Mouse (Mus musculus): ENCODE measurements around the gene Ripor3. TPM values are rescaled to one million over a fixed set of nuclear protein-coding genes. Genes with fewer than 3 reads are reported as not detected.

Gene Ripor3
- total and polyA plus RNA-seq, 2 experiments from 2014 or later: 0.45 to 1.0 TPM

DNA sequence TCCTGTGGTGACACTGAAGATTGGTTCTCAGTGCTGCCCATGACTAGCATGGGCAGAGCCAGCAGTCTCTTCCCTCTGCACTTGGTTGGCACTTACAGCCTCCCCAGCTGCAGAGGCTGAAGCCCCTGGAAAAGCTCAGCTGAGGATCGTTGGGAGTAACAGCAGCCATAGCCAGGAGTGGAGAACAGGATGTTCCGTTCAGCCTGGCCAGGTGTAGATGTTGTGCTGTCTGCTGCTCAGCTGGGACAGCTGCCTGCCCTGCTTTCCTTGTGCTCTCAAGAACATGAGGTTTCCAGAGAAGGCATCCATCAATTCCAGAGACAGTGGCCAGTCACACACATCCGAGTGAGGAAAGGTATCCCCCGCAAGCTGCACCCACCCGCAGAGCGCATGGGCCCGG, 41.9 kb downstream of the Ripor3 start:
- no peak for ATAC-seq
- TF ChIP-seq CTCF (IDR thresholded peaks at IDR 0.05; ENCODE audit: low read depth): no peak
- Histone ChIP-seq H3K9ac (replicated peaks; ENCODE audit: low read length) (no peak overlapping the region), H3K27me3 (ENCODE audit: insufficient read depth, low read length) (no peaks in the 10 kb centered on the region), H3K4me2 (ENCODE audit: low read depth, low read length) (no peak overlapping the region), H3K36me3 (ENCODE audit: insufficient read depth, low read length) (peaks cover 57% of the 10 kb centered on the region), H3K4me3 (ENCODE audit: low read length) (no peak overlapping the region), H3K4me1 (ENCODE audit: insufficient read depth, low read length) (no peaks in the 10 kb centered on the region), H3K9me3 (ENCODE audit: low read length) (no peaks in the 10 kb centered on the region), H3K27ac (no peak overlapping the region)
- no peak for DNase-seq (ENCODE audit: low spot score)
- WGBS: 96% methylated on average over 7 of the region's 7 CpGs

DNA sequence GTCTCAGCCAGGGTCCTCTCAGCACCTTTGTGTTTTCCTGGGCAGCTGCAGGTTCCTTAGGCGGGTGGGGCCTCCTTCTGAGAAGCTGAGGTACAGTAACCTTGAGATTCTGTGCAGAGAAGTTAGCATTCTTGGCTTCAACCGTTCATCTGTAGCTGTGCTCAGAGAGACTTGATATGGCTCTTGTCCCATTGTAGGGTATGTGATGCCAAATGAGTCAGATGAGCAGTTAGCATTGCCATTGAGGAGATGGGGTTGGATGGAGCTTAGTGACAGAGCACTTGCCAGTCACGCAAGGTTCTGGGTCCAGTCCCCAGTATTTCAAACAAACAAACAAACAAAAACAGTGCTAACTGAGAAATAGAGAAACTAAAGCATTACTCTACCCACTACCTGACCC, 44.5 kb downstream of the Ripor3 start:
- no peak for TF ChIP-seq CTCF (IDR thresholded peaks at IDR 0.05; ENCODE audit: low read depth)
- ATAC-seq: no peak
- 92% methylated on average over 3 of the region's 3 CpGs for WGBS

DNA sequence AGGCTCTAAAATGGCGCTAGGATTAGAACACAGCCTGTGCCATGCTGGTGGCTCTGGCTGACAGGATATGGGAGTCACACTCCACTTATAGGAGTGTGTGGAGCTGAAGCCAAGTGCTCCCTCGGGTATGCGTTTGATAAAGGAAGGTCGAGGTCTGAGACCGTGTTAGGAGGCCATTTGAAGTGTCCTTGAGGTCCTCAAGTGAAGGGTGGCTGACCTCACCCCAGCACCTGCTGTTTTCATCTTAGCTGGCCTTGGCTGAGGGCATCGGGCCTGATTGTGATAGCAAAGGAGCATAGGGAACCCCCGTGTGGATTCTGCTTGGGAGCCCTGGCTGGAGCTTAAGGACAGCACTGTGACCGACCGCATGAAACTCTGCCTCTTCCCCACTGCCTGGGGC, 46.1 kb downstream of the Ripor3 start:
- Histone ChIP-seq H3K4me2 (ENCODE audit: low read depth, low read length) (no peak overlapping the region), H3K9me3 (ENCODE audit: low read length) (no peaks in the 10 kb centered on the region), H3K9ac (replicated peaks; ENCODE audit: low read length) (no peak overlapping the region), H3K27me3 (ENCODE audit: insufficient read depth, low read length) (no peaks in the 10 kb centered on the region), H3K36me3 (ENCODE audit: insufficient read depth, low read length) (peaks cover 38% of the 10 kb centered on the region), H3K27ac (no peak overlapping the region), H3K4me1 (ENCODE audit: insufficient read depth, low read length) (no peaks in the 10 kb centered on the region; the same call in 1 of the 2 replicates), H3K4me3 (ENCODE audit: low read length) (no peak overlapping the region)
- DNase-seq (ENCODE audit: low spot score) (no peak), ATAC-seq (no peak)
- no peak for TF ChIP-seq CTCF (IDR thresholded peaks at IDR 0.05; ENCODE audit: low read depth)
- WGBS: 96% methylated on average over 9 of the region's 9 CpGs

More for the DNA sequence above, 44.5 kb downstream of the Ripor3 start:
- Histone ChIP-seq H3K27me3 (ENCODE audit: insufficient read depth, low read length) (no peaks in the 10 kb centered on the region), H3K9me3 (ENCODE audit: low read length) (no peaks in the 10 kb centered on the region), H3K27ac (no peak overlapping the region), H3K36me3 (ENCODE audit: insufficient read depth, low read length) (peaks cover 38% of the 10 kb centered on the region), H3K4me3 (ENCODE audit: low read length) (no peak overlapping the region), H3K4me1 (ENCODE audit: insufficient read depth, low read length) (no peaks in the 10 kb centered on the region), H3K9ac (replicated peaks; ENCODE audit: low read length) (no peak overlapping the region; the same call in 1 of the 2 replicates), H3K4me2 (ENCODE audit: low read depth, low read length) (no peak overlapping the region)
- DNase-seq (ENCODE audit: low spot score): no peak

DNA sequence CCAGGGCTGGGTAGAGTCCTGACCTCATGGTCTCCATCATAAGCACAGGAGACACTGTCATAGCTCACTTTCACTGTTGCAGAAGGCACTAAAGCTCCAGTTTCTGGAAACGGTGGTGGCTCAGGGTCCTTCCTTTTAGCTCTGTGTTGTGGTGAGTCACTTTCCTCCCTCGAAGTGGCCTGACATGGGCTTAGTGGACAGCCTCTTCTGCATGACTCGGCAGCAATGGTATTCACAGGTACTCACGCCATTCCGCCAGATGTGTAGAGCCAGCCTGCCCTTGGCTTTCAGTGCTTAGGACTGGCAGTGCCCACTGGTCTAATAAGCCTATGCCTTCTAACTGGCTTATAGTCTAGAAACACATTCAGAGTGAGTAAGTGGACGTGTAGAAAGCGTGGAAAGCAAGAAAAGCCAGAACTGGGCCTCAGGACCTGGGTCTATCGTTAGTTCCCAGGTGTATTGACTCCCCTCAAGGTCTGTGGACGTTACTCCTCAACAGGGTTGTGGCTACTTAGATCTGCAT, 46.6 kb downstream of the Ripor3 start:
- H3K27me3 ChIP-seq (ENCODE audit: insufficient read depth, low read length): no peaks in the 10 kb centered on the region
- H3K4me1 ChIP-seq (ENCODE audit: insufficient read depth, low read length): no peaks in the 10 kb centered on the region; the same call in 1 of the 2 replicates
- 92% methylated on average over 9 of the region's 9 CpGs for WGBS
- no peak overlapping the region for H3K4me3 ChIP-seq (ENCODE audit: low read length)
- peaks cover 38% of the 10 kb centered on the region for H3K36me3 ChIP-seq (ENCODE audit: insufficient read depth, low read length)
- ATAC-seq (no peak), DNase-seq (ENCODE audit: low spot score) (no peak)
- no peak overlapping the region for H3K9ac ChIP-seq (replicated peaks; ENCODE audit: low read length)
- no peak overlapping the region for H3K4me2 ChIP-seq (ENCODE audit: low read depth, low read length)
- no peak overlapping the region for H3K27ac ChIP-seq
- H3K9me3 ChIP-seq (ENCODE audit: low read length): no peaks in the 10 kb centered on the region
- TF ChIP-seq CTCF (IDR thresholded peaks at IDR 0.05; ENCODE audit: low read depth): no peak

DNA sequence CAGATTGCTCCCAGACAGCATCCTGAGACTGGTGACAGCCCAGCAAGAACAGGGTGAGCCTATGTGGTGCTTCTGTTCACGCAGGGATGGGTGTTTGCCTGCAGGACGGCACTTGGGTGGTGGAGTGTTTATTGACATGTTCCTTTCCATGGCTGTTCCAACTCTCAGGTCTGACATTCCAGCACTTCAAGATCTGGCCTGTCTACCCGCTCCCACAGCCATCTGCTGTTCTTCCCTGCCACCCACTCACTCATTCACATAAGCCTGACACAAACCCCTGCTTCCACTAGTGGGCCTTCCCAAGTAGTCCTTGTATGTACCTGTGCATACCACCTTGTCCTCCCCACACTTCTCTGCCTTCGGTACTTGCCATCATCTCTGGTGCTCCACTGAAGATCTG, 47.2 kb downstream of the Ripor3 start:
- TF ChIP-seq CTCF (IDR thresholded peaks at IDR 0.05; ENCODE audit: low read depth): no peak
- peaks cover 38% of the 10 kb centered on the region for H3K36me3 ChIP-seq (ENCODE audit: insufficient read depth, low read length)
- WGBS: 87% methylated on average over 4 of the region's 4 CpGs

DNA sequence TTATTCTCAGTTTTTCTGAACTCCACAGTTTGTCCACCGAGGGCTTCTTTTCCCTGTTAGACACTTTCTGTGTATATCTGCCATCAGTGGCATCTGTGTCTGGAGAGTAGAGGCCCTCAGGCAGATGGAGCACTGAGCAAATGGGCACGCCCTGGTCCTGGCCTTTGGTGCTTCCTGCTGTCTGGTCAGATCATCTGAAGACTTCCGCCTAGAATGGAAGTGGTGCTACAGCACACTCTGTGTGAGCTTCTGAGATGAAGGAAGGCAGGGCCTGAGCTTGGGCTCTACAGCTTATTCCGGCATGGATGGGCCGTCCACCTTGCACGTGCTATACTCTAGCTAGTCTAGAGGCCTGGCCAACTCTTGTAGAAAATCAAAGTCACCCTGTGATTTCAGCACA, 48.1 kb downstream of the Ripor3 start:
- H3K4me2 ChIP-seq (ENCODE audit: low read depth, low read length): no peak overlapping the region
- peaks cover 33% of the 10 kb centered on the region for H3K36me3 ChIP-seq (ENCODE audit: insufficient read depth, low read length)
- no peak overlapping the region for H3K27ac ChIP-seq
- no peak overlapping the region for H3K9ac ChIP-seq (replicated peaks; ENCODE audit: low read length)
- 86% methylated on average over 6 of the region's 6 CpGs for WGBS
- ATAC-seq (no peak), DNase-seq (ENCODE audit: low spot score) (no peak)
- no peaks in the 10 kb centered on the region for H3K9me3 ChIP-seq (ENCODE audit: low read length)
- no peak for TF ChIP-seq CTCF (IDR thresholded peaks at IDR 0.05; ENCODE audit: low read depth)
- H3K4me1 ChIP-seq (ENCODE audit: insufficient read depth, low read length): peaks cover 9% of the 10 kb centered on the region; the same call in 1 of the 2 replicates
- no peaks in the 10 kb centered on the region for H3K27me3 ChIP-seq (ENCODE audit: insufficient read depth, low read length)
- no peak overlapping the region for H3K4me3 ChIP-seq (ENCODE audit: low read length)

More for the DNA sequence above, 47.2 kb downstream of the Ripor3 start:
- Histone ChIP-seq H3K27me3 (ENCODE audit: insufficient read depth, low read length) (no peaks in the 10 kb centered on the region), H3K4me3 (ENCODE audit: low read length) (no peak overlapping the region), H3K9ac (replicated peaks; ENCODE audit: low read length) (no peak overlapping the region), H3K9me3 (ENCODE audit: low read length) (no peaks in the 10 kb centered on the region), H3K4me1 (ENCODE audit: insufficient read depth, low read length) (peaks cover 6% of the 10 kb centered on the region; the same call in 1 of the 2 replicates), H3K27ac (no peak overlapping the region), H3K4me2 (ENCODE audit: low read depth, low read length) (no peak overlapping the region)
- no peak for DNase-seq (ENCODE audit: low spot score)
- no peak for ATAC-seq

DNA sequence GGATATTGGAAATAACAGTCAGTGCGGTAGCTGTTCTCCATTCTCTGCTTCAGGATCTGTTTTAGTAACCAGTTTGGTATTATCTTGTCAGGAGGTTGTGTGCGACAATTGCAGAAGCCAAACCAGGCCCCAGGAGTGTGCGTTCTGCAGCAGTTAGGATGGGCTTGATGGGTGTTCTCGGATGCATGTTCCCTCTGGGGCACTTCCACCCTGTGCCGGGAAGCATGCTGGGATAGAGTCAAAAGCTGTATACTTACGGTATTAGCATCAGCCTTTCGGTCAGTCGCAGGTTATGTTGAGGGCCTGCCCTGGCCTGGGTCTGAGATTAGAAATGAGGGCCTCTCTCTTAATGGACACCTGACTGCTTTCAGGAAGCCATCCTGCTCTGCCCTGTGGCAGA, 49.8 kb downstream of the Ripor3 start:
- no peak for DNase-seq (ENCODE audit: low spot score)
- no peak overlapping the region for H3K4me3 ChIP-seq (ENCODE audit: low read length)
- H3K27ac ChIP-seq: no peak overlapping the region
- no peak for ATAC-seq
- no peaks in the 10 kb centered on the region for H3K9me3 ChIP-seq (ENCODE audit: low read length)
- 75% methylated on average over 8 of the region's 8 CpGs for WGBS
- H3K4me1 ChIP-seq (ENCODE audit: insufficient read depth, low read length): peaks cover 9% of the 10 kb centered on the region; the same call in 1 of the 2 replicates
- H3K27me3 ChIP-seq (ENCODE audit: insufficient read depth, low read length): no peaks in the 10 kb centered on the region
- no peak overlapping the region for H3K4me2 ChIP-seq (ENCODE audit: low read depth, low read length)
- H3K9ac ChIP-seq (replicated peaks; ENCODE audit: low read length): no peak overlapping the region
- H3K36me3 ChIP-seq (ENCODE audit: insufficient read depth, low read length): peaks cover 20% of the 10 kb centered on the region
- TF ChIP-seq CTCF (IDR thresholded peaks at IDR 0.05; ENCODE audit: low read depth): no peak
